In the genomic region with DNA sequence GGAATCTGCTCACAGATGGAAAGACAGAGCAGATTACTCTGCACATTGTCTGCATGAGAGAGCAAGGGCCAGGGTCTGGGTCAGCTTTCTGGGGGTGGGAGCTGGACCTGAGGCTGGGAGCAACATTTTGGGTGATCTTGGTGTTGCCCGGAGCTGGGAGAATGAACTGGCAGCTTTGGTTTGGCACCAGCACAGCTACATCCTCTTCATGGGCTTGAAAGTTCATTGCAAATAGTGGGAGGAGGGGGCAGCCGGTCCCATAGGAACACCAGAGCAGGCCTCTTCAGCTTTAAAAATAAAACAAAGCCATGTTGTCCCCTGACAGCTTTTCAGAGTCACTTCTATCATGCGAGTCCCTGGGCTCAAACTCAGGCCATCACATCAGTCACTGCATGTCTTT, we compare ENCODE assay signal across 8 mouse cellular contexts. TPM values are rescaled to one million over a fixed set of nuclear protein-coding genes. Genes with fewer than 3 reads are reported as not detected.
DNase-seq lines count a peak whose midpoint lies in the region; ATAC-seq and TF ChIP-seq lines count a peak whose summit lies in the region.

No protein-coding gene starts in this region.

- no peak for ATAC-seq in lung, postnatal 0 days
- ATAC-seq in limb, embryonic 15.5 days (ENCODE audit: insufficient number of reproducible peaks, low FRiP score, low TSS enrichment, low read depth): no peak
- ATAC-seq in stomach, embryonic 15.5 days (ENCODE audit: insufficient read depth, low FRiP score, low read depth): no peak

- H3K27me3 ChIP-seq in cerebellum, adult 2 months (ENCODE audit: control insufficient read depth, insufficient read depth, low read length): no peaks in the 10 kb centered on the region
- H3K27me3 ChIP-seq in lung, postnatal 0 days (replicated peaks; ENCODE audit: insufficient read depth, low read length): no peaks in the 10 kb centered on the region
- H3K27me3 ChIP-seq in limb, embryonic 15.5 days: no peaks in the 10 kb centered on the region
- no peaks in the 10 kb centered on the region for H3K27me3 ChIP-seq in stomach, embryonic 15.5 days (replicated peaks)

- H3K9me3 ChIP-seq in lung, postnatal 0 days (ENCODE audit: low read length): no peaks in the 10 kb centered on the region
- H3K9me3 ChIP-seq in limb, embryonic 15.5 days: no peaks in the 10 kb centered on the region
- no peaks in the 10 kb centered on the region for H3K9me3 ChIP-seq in stomach, embryonic 15.5 days

- no peak overlapping the region for H3K9ac ChIP-seq in lung, postnatal 0 days (replicated peaks; ENCODE audit: low read depth)
- 0 out of 2 replicates have a peak overlapping the region, but pooled peaks have one; percentile 41 for H3K9ac ChIP-seq in limb, embryonic 15.5 days
- H3K9ac ChIP-seq in stomach, embryonic 15.5 days: no peak overlapping the region

- no peak for DNase-seq in cerebellum, adult 2 months
- no peak for DNase-seq in cerebellum, postnatal 25 days
- no peak for DNase-seq in lung, postnatal 0 days (ENCODE audit: low spot score)
- DNase-seq in lung, postnatal 36 days: no peak
- DNase-seq in layer of hippocampus, adult 8-10 months (ENCODE audit: low spot score in 2 of 2): no peak
- DNase-seq in frontal cortex, postnatal 25 days (ENCODE audit: low spot score in 2 of 2): no peak

- H3K36me3 ChIP-seq in lung, postnatal 0 days (ENCODE audit: insufficient read depth, low read length): no peaks in the 10 kb centered on the region
- 0 out of 2 replicates have a peak, but pooled peaks cover under 1% of the 10 kb centered on the region for H3K36me3 ChIP-seq in limb, embryonic 15.5 days
- H3K36me3 ChIP-seq in stomach, embryonic 15.5 days: 0 out of 2 replicates have a peak, but pooled peaks cover 3% of the 10 kb centered on the region

- TF ChIP-seq EP300 in lung, postnatal 0 days (IDR thresholded peaks at IDR 0.05): no peak

- H3K4me1 ChIP-seq in cerebellum, adult 2 months (ENCODE audit: control insufficient read depth, insufficient read depth, low read length): no peaks in the 10 kb centered on the region; the same call in 1 of the 2 replicates
- peaks cover 9% of the 10 kb centered on the region; the same call in 1 of the 2 replicates for H3K4me1 ChIP-seq in lung, postnatal 0 days (ENCODE audit: insufficient read depth, low read depth, low read length)
- peaks cover 16% of the 10 kb centered on the region for H3K4me1 ChIP-seq in limb, embryonic 15.5 days
- H3K4me1 ChIP-seq in stomach, embryonic 15.5 days: peaks cover 7% of the 10 kb centered on the region; the same call in 1 of the 2 replicates

- peak overlapping the region; percentile 55 for H3K4me2 ChIP-seq in lung, postnatal 0 days (replicated peaks; ENCODE audit: low read depth, low read length)
- H3K4me2 ChIP-seq in limb, embryonic 15.5 days: peak overlapping the region; percentile 60
- peak overlapping the region; percentile 62 for H3K4me2 ChIP-seq in stomach, embryonic 15.5 days

- peak overlapping the region; percentile 51; the same call in 1 of the 2 replicates for H3K27ac ChIP-seq in cerebellum, adult 2 months (ENCODE audit: insufficient read depth, low read length)
- peak overlapping the region; percentile 82; the same call in 1 of the 2 replicates for H3K27ac ChIP-seq in lung, postnatal 0 days (ENCODE audit: low read length)
- H3K27ac ChIP-seq in limb, embryonic 15.5 days: peak overlapping the region; percentile 51
- peak overlapping the region; percentile 80; the same call in 1 of the 2 replicates for H3K27ac ChIP-seq in stomach, embryonic 15.5 days

- TF ChIP-seq CTCF in cerebellum, adult 2 months (IDR thresholded peaks at IDR 0.05; ENCODE audit: borderline replicate concordance, insufficient read depth, low read depth, low read length): no peak
- TF ChIP-seq CTCF in lung, postnatal 0 days (IDR thresholded peaks at IDR 0.05): no peak

- no peak overlapping the region for H3K4me3 ChIP-seq in cerebellum, adult 2 months (replicated peaks; ENCODE audit: insufficient read depth, low read depth, low read length)
- no peak overlapping the region for H3K4me3 ChIP-seq in lung, postnatal 0 days (ENCODE audit: low read depth, low read length)
- peak overlapping the region; percentile 44; the same call in 1 of the 2 replicates for H3K4me3 ChIP-seq in limb, embryonic 15.5 days
- peak overlapping the region; percentile 42; the same call in 1 of the 2 replicates for H3K4me3 ChIP-seq in stomach, embryonic 15.5 days (replicated peaks)

- WGBS in cerebellum, adult 2 months: 63% methylated on average over 3 of the region's 3 CpGs
- WGBS in lung, postnatal 0 days: 48% methylated on average over 3 of the region's 3 CpGs
- WGBS in limb, embryonic 15.5 days: 88% methylated on average over 3 of the region's 3 CpGs
- 85% methylated on average over 3 of the region's 3 CpGs for WGBS in stomach, embryonic 15.5 days

- TF ChIP-seq POLR2A in cerebellum, adult 2 months (IDR thresholded peaks at IDR 0.05; ENCODE audit: borderline replicate concordance, insufficient read depth, low read length): no peak

RNA-seq across cellular contexts. Expression of a gene that starts 26.3 kb away (rescaled TPM):
- 30.6 and 32.7 TPM in 2 replicates for polyA plus RNA-seq in cerebellum, adult 2 months (2012; rRNA removed)
- polyA plus RNA-seq in lung, postnatal 0 days (2015; fragmentation: Nextera tagmentation; extraction: Ambion mirVana): 20.5 and 24.0 TPM in 2 replicates
- polyA plus RNA-seq in limb, embryonic 15.5 days (2015; fragmentation: Nextera tagmentation; extraction: Ambion mirVana): 51.2 and 51.7 TPM in 2 replicates
- polyA plus RNA-seq in stomach, embryonic 15.5 days (2015; fragmentation: Nextera tagmentation; extraction: Ambion mirVana): 49.2 and 52.0 TPM in 2 replicates
- total RNA-seq in layer of hippocampus, adult 8-10 months (2022): 10 to 100 TPM; 25.7 to 29.8 (median 27.9) TPM

RNA-seq across cellular contexts. Expression of a gene that starts 33.8 kb away (rescaled TPM):
- polyA plus RNA-seq in cerebellum, adult 2 months (2012; rRNA removed): 28.6 TPM in 2 replicates
- polyA plus RNA-seq in lung, postnatal 0 days (2015; fragmentation: Nextera tagmentation; extraction: Ambion mirVana): 44.9 and 47.5 TPM in 2 replicates
- polyA plus RNA-seq in limb, embryonic 15.5 days (2015; fragmentation: Nextera tagmentation; extraction: Ambion mirVana): 112 and 116 TPM in 2 replicates
- polyA plus RNA-seq in stomach, embryonic 15.5 days (2015; fragmentation: Nextera tagmentation; extraction: Ambion mirVana): 76.2 and 87.8 TPM in 2 replicates
- 10 to 100 TPM; 40.6 to 47.9 (median 46.6) TPM for total RNA-seq in layer of hippocampus, adult 8-10 months (2022)

Comparison
In these comparisons a context has a peak if more than half of its experiments do, and no peak if none do; other contexts are left out.
1. H3K4me3 ChIP-seq: peak in limb, embryonic 15.5 days (single experiment) and stomach, embryonic 15.5 days (single experiment); none in cerebellum, adult 2 months (single experiment) and lung, postnatal 0 days (single experiment).
2. Peak in every context shown above with its lines, with median percentiles within 50 percentile points of each other: H3K27ac ChIP-seq and H3K4me2 ChIP-seq.